Mouse (Mus musculus) bone marrow, adult 2 months (tissue): ENCODE data around the gene Inhba.

Experiments
- CTCF ChIP-seq: fragments of 200-500 bp; IDR thresholded peaks from 2 replicates; pipeline ENCODE4 v1.5.1; 2011; ENCODE audit warnings: low read length, control low read depth; ENCODE audit not compliant: control insufficient read depth, insufficient read depth
- POLR2A ChIP-seq: fragments of 200-500 bp; IDR thresholded peaks from 2 replicates; pipeline ENCODE4 v1.6.1; 2011; ENCODE audit warnings: low read depth, mild to moderate bottlenecking, control low read depth, low read length, borderline replicate concordance; ENCODE audit not compliant: control insufficient read depth

DNA sequence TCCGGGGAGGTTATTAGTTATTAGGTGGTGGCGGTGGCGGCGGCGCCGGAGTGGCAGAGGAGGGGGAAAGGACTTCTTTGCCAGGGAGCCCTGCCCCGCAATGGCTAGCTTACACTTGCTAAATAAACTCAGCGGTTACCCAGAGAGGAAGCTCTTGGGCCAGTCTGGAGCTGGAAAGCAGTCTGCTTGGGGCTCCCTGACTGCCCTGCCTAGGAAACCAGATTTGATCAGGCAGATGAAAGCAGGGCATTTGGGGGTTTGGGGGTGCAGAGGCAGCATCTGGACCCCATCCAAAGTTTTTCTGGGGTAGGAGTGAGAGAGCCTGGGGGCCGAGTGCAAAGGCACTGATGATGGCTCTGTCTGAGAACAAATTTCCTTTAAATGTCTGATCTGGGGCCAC, 6.1 kb downstream of the Inhba start:
- no peak for TF ChIP-seq CTCF
- TF ChIP-seq POLR2A, result 0 out of 2 replicates have a peak, but pooled peaks have one; percentile 18
